Mouse (Mus musculus) midbrain, postnatal 0 days (tissue): ENCODE measurements around the gene Tmem33. TPM values are rescaled to one million over a fixed set of nuclear protein-coding genes. Genes with fewer than 3 reads are reported as not detected.

Experiments used
- ATAC-seq: fragments of 200-750 bp; cut with Nextera tagmentation; 2 replicates; pipeline ENCODE4 v1.8.0; 2017; ENCODE audit warnings: moderate number of reproducible peaks, mild to moderate bottlenecking, moderate TSS enrichment, moderate library complexity; ENCODE audit not compliant: low FRiP score
- DNase-seq: peaks from one replicate; pipeline ENCODE4 v3.0.0-alpha.2; 2015; ENCODE audit warnings: low spot score
- H3K27ac ChIP-seq: fragments of 300-500 bp; sonication (generic); 2 replicates; pipeline ENCODE4 v1.5.1; 2014; ENCODE audit warnings: low read depth, mild to moderate bottlenecking, low read length, mixed read lengths
- H3K27me3 ChIP-seq: fragments of 300-500 bp; sonication (generic); 2 replicates; pipeline ENCODE4 v1.6.1; 2014; ENCODE audit warnings: low read length, control low read depth, mixed read lengths; ENCODE audit not compliant: insufficient read depth
- H3K36me3 ChIP-seq: fragments of 300-500 bp; sonication (generic); 2 replicates; pipeline ENCODE4 v1.6.1; 2014; ENCODE audit warnings: low read length, control low read depth, mixed read lengths; ENCODE audit not compliant: insufficient read depth
- H3K4me1 ChIP-seq: fragments of 300-500 bp; sonication (generic); 2 replicates; pipeline ENCODE4 v1.6.1; 2014; ENCODE audit warnings: mild to moderate bottlenecking, control low read depth, antibody characterized with exemption, low read length, mixed read lengths; ENCODE audit not compliant: insufficient read depth
- H3K4me2 ChIP-seq: fragments of 300-500 bp; sonication (generic); 2 replicates; pipeline ENCODE4 v1.6.1; 2014; ENCODE audit warnings: low read depth, mild to moderate bottlenecking, low read length, mixed read lengths; ENCODE audit not compliant: poor library complexity, severe bottlenecking
- H3K4me3 ChIP-seq: fragments of 300-500 bp; sonication (generic); 2 replicates; pipeline ENCODE4 v1.5.1; 2014; ENCODE audit warnings: low read depth, mild to moderate bottlenecking, low read length, moderate library complexity
- H3K9ac ChIP-seq: fragments of 300-500 bp; sonication (generic); replicated peaks from 2 replicates; pipeline ENCODE4 v1.6.1; 2014; ENCODE audit warnings: mild to moderate bottlenecking, low read length, moderate library complexity, mixed read lengths; ENCODE audit not compliant: poor library complexity, severe bottlenecking
- H3K9me3 ChIP-seq: fragments of 300-500 bp; sonication (generic); 2 replicates; pipeline ENCODE4 v1.6.1; 2016; ENCODE audit warnings: low read length, control low read depth
- CTCF ChIP-seq: IDR thresholded peaks from 2 replicates; pipeline ENCODE4 v1.5.1; 2016; ENCODE audit warnings: antibody characterized with exemption, mild to moderate bottlenecking
- WGBS: fragments of 180-500 bp; shearing (Covaris S2); extraction: QIAGEN DNeasy Blood & Tissue Kit; methylation state at CpG from one replicate; pipeline ENCODE4 v1.1.7; 2014; 5-methylcytosine and 5-hydroxymethylcytosine counted together
- polyA plus RNA-seq: library from polyadenylated mRNA; unstranded; fragments of >200 nt; fragmentation: Nextera tagmentation; extraction: Ambion mirVana; gene quantifications from 2 replicates; pipeline ENCODE4 v1.2.1, GENCODE M21; 2015
- total RNA-seq: library from RNA; depleted of rRNA; stranded (reverse); fragments of >200 nt; gene quantifications from 2 replicates; pipeline ENCODE4 v1.2.3, GENCODE M21; 2014

Gene Tmem33
- total and polyA plus RNA-seq, 2 experiments from 2014 or later: 55.0 to 68.1 TPM

GRCm38 (mm10) chr5:67227682-67228444, 32.5 kb upstream of the Tmem33 start:
- 8% methylated on average over 15 of the region's 15 CpGs for WGBS
- no peak overlapping the region for H3K27ac ChIP-seq
- DNase-seq (no peak), ATAC-seq (no peak)
- no peak overlapping the region for H3K4me3 ChIP-seq
- H3K27me3 ChIP-seq: peaks cover 77% of the 10 kb centered on the region
- no peak overlapping the region for H3K4me2 ChIP-seq
- H3K4me1 ChIP-seq: no peaks in the 10 kb centered on the region
- TF ChIP-seq CTCF: no peak
- no peak overlapping the region for H3K9ac ChIP-seq
- no peaks in the 10 kb centered on the region for H3K9me3 ChIP-seq
- no peaks in the 10 kb centered on the region for H3K36me3 ChIP-seq

GRCm38 (mm10) chr5:67234682-67235081, 25.7 kb upstream of the Tmem33 start:
- no peak overlapping the region for H3K27ac ChIP-seq
- no peaks in the 10 kb centered on the region for H3K36me3 ChIP-seq
- no peaks in the 10 kb centered on the region for H3K4me1 ChIP-seq
- TF ChIP-seq CTCF: no peak
- H3K4me3 ChIP-seq: no peak overlapping the region
- no peaks in the 10 kb centered on the region for H3K9me3 ChIP-seq
- DNase-seq (no peak), ATAC-seq (no peak)
- no peak overlapping the region for H3K9ac ChIP-seq
- H3K4me2 ChIP-seq: no peak overlapping the region
- WGBS: 52% methylated on average over 4 of the region's 4 CpGs
- peaks cover 42% of the 10 kb centered on the region for H3K27me3 ChIP-seq

- no peak for TF ChIP-seq CTCF
- peaks cover 42% of the 10 kb centered on the region for H3K27me3 ChIP-seq
- no peak overlapping the region for H3K4me3 ChIP-seq
- H3K9ac ChIP-seq: no peak overlapping the region
- no peaks in the 10 kb centered on the region for H3K9me3 ChIP-seq
- DNase-seq (no peak), ATAC-seq (no peak)
- H3K27ac ChIP-seq: no peak overlapping the region
- H3K36me3 ChIP-seq: no peaks in the 10 kb centered on the region
- no peaks in the 10 kb centered on the region for H3K4me1 ChIP-seq
- H3K4me2 ChIP-seq: no peak overlapping the region
- WGBS: 77% methylated on average over 3 of the region's 3 CpGs
Observed at GRCm38 (mm10) chr5:67235462-67235861, 24.9 kb upstream of the Tmem33 start.

- no peak for ATAC-seq
- Histone ChIP-seq H3K9ac (no peak overlapping the region), H3K27me3 (peaks cover 34% of the 10 kb centered on the region)
Observed at GRCm38 (mm10) chr5:67236601-67237000, 23.8 kb upstream of the Tmem33 start.

GRCm38 (mm10) chr5:67238303-67238702, 22.1 kb upstream of the Tmem33 start:
- H3K36me3 ChIP-seq: no peaks in the 10 kb centered on the region
- H3K9ac ChIP-seq: no peak overlapping the region
- H3K27ac ChIP-seq: no peak overlapping the region
- H3K4me2 ChIP-seq: no peak overlapping the region
- WGBS: 5% methylated on average over 1 of the region's 1 CpGs
- H3K9me3 ChIP-seq: no peaks in the 10 kb centered on the region
- H3K4me3 ChIP-seq: no peak overlapping the region
- ATAC-seq: no peak
- peak; percentile 52 for DNase-seq
- H3K4me1 ChIP-seq: no peaks in the 10 kb centered on the region
- peak; percentile 72 for TF ChIP-seq CTCF
- H3K27me3 ChIP-seq: peaks cover 23% of the 10 kb centered on the region

More at GRCm38 (mm10) chr5:67236601-67237000, 23.8 kb upstream of the Tmem33 start:
- Histone ChIP-seq H3K4me3 (no peak overlapping the region), H3K4me1 (no peaks in the 10 kb centered on the region), H3K27ac (no peak overlapping the region), H3K36me3 (no peaks in the 10 kb centered on the region), H3K4me2 (no peak overlapping the region), H3K9me3 (no peaks in the 10 kb centered on the region)
- no peak for DNase-seq
- TF ChIP-seq CTCF: no peak
- 88% methylated on average over 3 of the region's 3 CpGs for WGBS

GRCm38 (mm10) chr5:67241713-67242112, 18.7 kb upstream of the Tmem33 start:
- Histone ChIP-seq H3K4me1 (no peaks in the 10 kb centered on the region), H3K9me3 (no peaks in the 10 kb centered on the region), H3K4me2 (no peak overlapping the region), H3K4me3 (no peak overlapping the region), H3K36me3 (no peaks in the 10 kb centered on the region), H3K9ac (no peak overlapping the region), H3K27ac (no peak overlapping the region), H3K27me3 (no peaks in the 10 kb centered on the region)
- ATAC-seq (no peak), DNase-seq (no peak)
- no peak for TF ChIP-seq CTCF
- WGBS: 45% methylated on average over 6 of the region's 6 CpGs
